Comparison of ENCODE assay signal across 13 mouse cellular contexts in genomic region chr1:158844604-158845003, GRCm38 (mm10).
DNase-seq lines count a peak whose midpoint lies in the region; ATAC-seq and TF ChIP-seq lines count a peak whose summit lies in the region.
"Had no signal": no experiment of that assay in that cellular context is flagged by ENCODE, and none has a peak within 500 bp of the region (broad histone marks: within the 10 kb centered on the region; RNA-seq: fewer than 3 reads in every experiment).

No protein-coding gene starts in this region.

- no peak overlapping the region for H3K27ac ChIP-seq in liver, postnatal 0 days (ENCODE audit: low read depth)
- no peak overlapping the region for H3K27ac ChIP-seq in cortical plate, adult 2 months (ENCODE audit: insufficient read depth, low read length)
- no peak overlapping the region for H3K27ac ChIP-seq in hindbrain, embryonic 13.5 days
- H3K27ac ChIP-seq: limb, embryonic 13.5 days; midbrain, embryonic 13.5 days had no signal

- no peaks in the 10 kb centered on the region for H3K9me3 ChIP-seq in liver, postnatal 0 days (ENCODE audit: low read length)
- no peaks in the 10 kb centered on the region for H3K9me3 ChIP-seq in hindbrain, embryonic 13.5 days
- H3K9me3 ChIP-seq: limb, embryonic 13.5 days; midbrain, embryonic 13.5 days had no signal

- H3K4me2 ChIP-seq in liver, postnatal 0 days (ENCODE audit: low read depth, low read length) = no peak overlapping the region
- no peak overlapping the region for H3K4me2 ChIP-seq in hindbrain, embryonic 13.5 days
- H3K4me2 ChIP-seq: heart, embryonic 11.5 days; limb, embryonic 13.5 days; midbrain, embryonic 13.5 days had no signal

- no peaks in the 10 kb centered on the region for H3K4me1 ChIP-seq in liver, postnatal 0 days (ENCODE audit: insufficient read depth)
- no peaks in the 10 kb centered on the region for H3K4me1 ChIP-seq in cortical plate, adult 2 months (ENCODE audit: control insufficient read depth, insufficient read depth, low read length)
- H3K4me1 ChIP-seq in hindbrain, embryonic 13.5 days (replicated peaks) = no peaks in the 10 kb centered on the region
- H3K4me1 ChIP-seq: limb, embryonic 13.5 days; midbrain, embryonic 13.5 days had no signal

- no peak for TF ChIP-seq POLR2A in cortical plate, adult 2 months (IDR thresholded peaks at IDR 0.05; ENCODE audit: extremely low read depth, insufficient read depth, low read length)

- H3K9ac ChIP-seq in liver, postnatal 0 days (replicated peaks) = no peak overlapping the region
- no peak overlapping the region for H3K9ac ChIP-seq in hindbrain, embryonic 13.5 days
- H3K9ac ChIP-seq: limb, embryonic 13.5 days; midbrain, embryonic 13.5 days had no signal

- intact Hi-C loops in gastrocnemius, postnatal 36 days (cut with DNase I) = loop anchor here (2.0 to 5.0 kb wide), 2 partner anchors 110 to 293 kb away; no protein-coding TSS in a partner anchor

- no peaks in the 10 kb centered on the region for H3K27me3 ChIP-seq in liver, postnatal 0 days (ENCODE audit: insufficient read depth, low read length)
- H3K27me3 ChIP-seq in hindbrain, embryonic 13.5 days = no peaks in the 10 kb centered on the region
- H3K27me3 ChIP-seq: limb, embryonic 13.5 days; midbrain, embryonic 13.5 days had no signal

- TF ChIP-seq EP300 in liver, postnatal 0 days (IDR thresholded peaks at IDR 0.05; ENCODE audit: low read depth) = no peak

- H3K36me3 ChIP-seq in liver, postnatal 0 days (replicated peaks; ENCODE audit: insufficient read depth, low read length) = no peaks in the 10 kb centered on the region
- no peaks in the 10 kb centered on the region for H3K36me3 ChIP-seq in hindbrain, embryonic 13.5 days
- H3K36me3 ChIP-seq: limb, embryonic 13.5 days; midbrain, embryonic 13.5 days had no signal

- no peak for ATAC-seq in liver, postnatal 0 days
- 0 out of 2 replicates have a peak, but pooled peaks have one; percentile 52 for ATAC-seq in megakaryocyte-erythroid progenitor cell, adult 5-6 weeks (replicated peaks; ENCODE audit: low FRiP score, low TSS enrichment, poor library complexity, severe bottlenecking)
- ATAC-seq in hindbrain, embryonic 13.5 days (ENCODE audit: low FRiP score) = no peak
- ATAC-seq: intestine, embryonic 16.5 days; midbrain, embryonic 13.5 days had no signal

- TF ChIP-seq CTCF in liver, postnatal 0 days (IDR thresholded peaks at IDR 0.05; ENCODE audit: low read depth) = peak; percentile 35; the same call in 1 of the 2 replicates
- peak; percentile 19; the same call in 1 of the 2 replicates for TF ChIP-seq CTCF in cortical plate, adult 2 months (IDR thresholded peaks at IDR 0.05; ENCODE audit: extremely low read depth, insufficient read depth, low read length)

- 63% methylated on average over 10 of the region's 10 CpGs for WGBS in liver, postnatal 0 days (ENCODE audit: insufficient replicate concordance)
- 72% methylated on average over 10 of the region's 10 CpGs for WGBS in hindbrain, embryonic 13.5 days

- H3K4me3 ChIP-seq in liver, postnatal 0 days (ENCODE audit: low read depth, low read length) = no peak overlapping the region
- H3K4me3 ChIP-seq in cortical plate, adult 2 months (ENCODE audit: insufficient read depth, low read length) = no peak overlapping the region
- H3K4me3 ChIP-seq in hindbrain, embryonic 13.5 days = no peak overlapping the region
- H3K4me3 ChIP-seq: erythroblast, embryonic 14.5 days; limb, embryonic 13.5 days; midbrain, embryonic 13.5 days had no signal

- DNase-seq in gastrocnemius, adult 18-20 months (ENCODE audit: low spot score) = peak; percentile 5
- DNase-seq in gastrocnemius, postnatal 36 days = no peak
- no peak for DNase-seq in liver, postnatal 0 days
- DNase-seq in liver = no peak
- no peak for DNase-seq in cerebellum, postnatal 25 days
